Mouse (Mus musculus) c-Kit-positive CD71-negative TER-119-negative erythroid progenitor cells, embryonic 14.5 days (primary cell): ENCODE measurements at regions not wholly inside any gene's neighbourhood (a gene's known extent, or its start where the extent isn't known, plus 50 kb on each side); places are given as distances from the start of the nearest gene placed in this dataset.

ENCODE experiments used
- DNase-seq: peaks from one replicate; pipeline ENCODE4 v3.0.0-alpha.2; 2013; ENCODE audit warnings: low read depth

GRCm38 (mm10) chr1:71837039-71837648 lies 184.1 kb upstream of the Fn1 start:
- DNase-seq, result no peak

GRCm38 (mm10) chr1:71830379-71830778 lies 177.4 kb upstream of the Fn1 start:
- DNase-seq, result no peak

- DNase-seq, result no peak
These were observed 171.4 kb upstream of the Fn1 start for GRCm38 (mm10) chr1:71824410-71824809.

GRCm38 (mm10) chr1:71822123-71822522 lies 169.1 kb upstream of the Fn1 start:
- DNase-seq, result no peak

- DNase-seq, result no peak
These were observed 168.1 kb upstream of the Fn1 start for GRCm38 (mm10) chr1:71821099-71821498.

GRCm38 (mm10) chr1:71816306-71816705 lies 163.3 kb upstream of the Fn1 start:
- no peak for DNase-seq

- no peak for DNase-seq
These were observed 161.1 kb upstream of the Fn1 start for GRCm38 (mm10) chr1:71814141-71814540.

GRCm38 (mm10) chr1:71812171-71812695 lies 159.2 kb upstream of the Fn1 start:
- no peak for DNase-seq

- DNase-seq, result no peak
These were observed 158.3 kb upstream of the Fn1 start for GRCm38 (mm10) chr1:71811196-71811788.

- DNase-seq, result no peak
These were observed 155.0 kb upstream of the Fn1 start for GRCm38 (mm10) chr1:71808005-71808404.

GRCm38 (mm10) chr1:71807586-71807985 lies 154.6 kb upstream of the Fn1 start:
- DNase-seq, result no peak

- no peak for DNase-seq
These were observed 148.5 kb upstream of the Fn1 start for GRCm38 (mm10) chr1:71801283-71802066.

- no peak for DNase-seq
These were observed 147.6 kb upstream of the Fn1 start for GRCm38 (mm10) chr1:71800581-71800980.

GRCm38 (mm10) chr1:71798636-71799035 lies 145.6 kb upstream of the Fn1 start:
- no peak for DNase-seq

GRCm38 (mm10) chr1:71788408-71788807 lies 135.4 kb upstream of the Fn1 start:
- DNase-seq, result no peak

- no peak for DNase-seq
These were observed 131.9 kb upstream of the Fn1 start for GRCm38 (mm10) chr1:71784880-71785279.

- DNase-seq, result no peak
These were observed 125.3 kb upstream of the Fn1 start for GRCm38 (mm10) chr1:71778292-71778691.

GRCm38 (mm10) chr1:71775865-71776501 lies 123.0 kb upstream of the Fn1 start:
- no peak for DNase-seq

GRCm38 (mm10) chr1:71772526-71772925 lies 119.5 kb upstream of the Fn1 start:
- DNase-seq, result no peak

GRCm38 (mm10) chr1:71771798-71772197 lies 118.8 kb upstream of the Fn1 start:
- DNase-seq, result no peak

- no peak for DNase-seq
These were observed 116.6 kb upstream of the Fn1 start for GRCm38 (mm10) chr1:71769595-71769994.

- DNase-seq, result no peak
These were observed 114.7 kb upstream of the Fn1 start for GRCm38 (mm10) chr1:71767705-71768104.

- no peak for DNase-seq
These were observed 114.1 kb upstream of the Fn1 start for GRCm38 (mm10) chr1:71767076-71767475.
